Mouse (Mus musculus): Measurements from ENCODE around the gene Sbno1. TPM values are rescaled to one million over a fixed set of nuclear protein-coding genes. Genes with fewer than 3 reads are reported as not detected.
"Not testable (repeated sequence)": the region's sequence is repeated elsewhere in the genome, so short reads cannot be mapped to it uniquely, and the experiment has no call there.

Gene Sbno1
- polyA plus RNA-seq, 1 experiment from 2014 or later = 30.6 TPM

GRCm38 (mm10) chr5:124366721-124367120 is 59.1 kb downstream of the Sbno1 start:
- Histone ChIP-seq H3K4me1 (ENCODE audit: insufficient read depth) (no peaks in the 10 kb centered on the region), H3K27me3 (ENCODE audit: insufficient read depth, low read length) (no peaks in the 10 kb centered on the region), H3K9me3 (ENCODE audit: low read length) (no peaks in the 10 kb centered on the region), H3K27ac (ENCODE audit: low read depth) (no peak overlapping the region), H3K4me3 (ENCODE audit: low read depth, low read length) (no peak overlapping the region), H3K36me3 (replicated peaks; ENCODE audit: insufficient read depth, low read length) (peaks cover 25% of the 10 kb centered on the region), H3K4me2 (ENCODE audit: low read depth, low read length) (no peak overlapping the region), H3K9ac (replicated peaks) (no peak overlapping the region)
- ATAC-seq (no peak), DNase-seq (no peak)
- 53% methylated on average over 3 of the region's 3 CpGs for WGBS (ENCODE audit: insufficient replicate concordance)
- TF ChIP-seq EP300 (IDR thresholded peaks at IDR 0.05; ENCODE audit: low read depth) (no peak), CTCF (IDR thresholded peaks at IDR 0.05; ENCODE audit: low read depth) (no peak)

- Histone ChIP-seq H3K4me2 (ENCODE audit: low read depth, low read length) (no peak overlapping the region), H3K36me3 (replicated peaks; ENCODE audit: insufficient read depth, low read length) (peaks cover 15% of the 10 kb centered on the region), H3K9me3 (ENCODE audit: low read length) (no peaks in the 10 kb centered on the region), H3K9ac (replicated peaks) (no peak overlapping the region), H3K27ac (ENCODE audit: low read depth) (no peak overlapping the region), H3K4me3 (ENCODE audit: low read depth, low read length) (no peak overlapping the region), H3K27me3 (ENCODE audit: insufficient read depth, low read length) (no peaks in the 10 kb centered on the region), H3K4me1 (ENCODE audit: insufficient read depth) (no peaks in the 10 kb centered on the region)
- ATAC-seq (no peak), DNase-seq (no peak)
- TF ChIP-seq EP300 (IDR thresholded peaks at IDR 0.05; ENCODE audit: low read depth) (no peak), CTCF (IDR thresholded peaks at IDR 0.05; ENCODE audit: low read depth) (no peak)
- 82% methylated on average over 2 of the region's 2 CpGs for WGBS (ENCODE audit: insufficient replicate concordance)
These were observed 60.0 kb downstream of the Sbno1 start for GRCm38 (mm10) chr5:124365754-124366153.

DNA sequence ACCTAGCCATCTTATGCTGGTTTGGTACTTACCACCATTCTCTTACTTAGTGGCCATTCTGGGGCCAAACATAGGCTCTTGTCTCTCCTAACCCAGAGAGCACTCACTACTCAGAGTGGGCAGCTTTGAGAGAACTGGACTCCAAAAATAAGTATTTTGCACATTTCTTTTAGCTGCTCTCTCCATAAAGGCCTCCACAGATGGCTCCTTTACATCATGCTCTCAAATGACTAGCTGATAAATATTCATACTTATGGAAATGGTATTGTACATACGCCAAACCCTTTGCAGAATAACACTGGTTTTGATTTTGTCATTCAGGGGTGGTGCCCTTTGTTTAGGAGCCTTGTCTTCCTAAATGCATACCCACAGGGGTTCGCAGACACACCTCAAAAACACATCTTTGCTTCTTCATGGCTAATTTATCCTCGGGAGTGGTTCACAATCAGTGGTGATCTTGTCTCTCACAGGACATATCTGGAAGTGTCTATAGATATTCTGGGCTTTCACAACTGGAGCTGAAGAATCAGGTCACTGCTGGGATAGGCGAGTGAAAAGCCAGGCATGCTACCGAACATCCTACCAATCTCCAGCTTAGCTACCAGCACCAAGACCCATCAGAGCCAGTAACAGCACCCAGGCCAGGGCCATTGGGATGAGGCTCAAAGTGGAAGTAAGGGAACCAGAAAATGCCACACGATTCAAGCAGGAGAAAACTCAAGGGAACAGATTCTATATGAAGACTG is 61.5 kb downstream of the Sbno1 start:
- H3K9me3 ChIP-seq (ENCODE audit: low read length) = no peaks in the 10 kb centered on the region
- H3K27me3 ChIP-seq (ENCODE audit: insufficient read depth, low read length) = no peaks in the 10 kb centered on the region
- H3K36me3 ChIP-seq (replicated peaks; ENCODE audit: insufficient read depth, low read length) = peaks cover 5% of the 10 kb centered on the region
- WGBS (ENCODE audit: insufficient replicate concordance) = 85% methylated on average over 6 of the region's 6 CpGs
- no peaks in the 10 kb centered on the region for H3K4me1 ChIP-seq (ENCODE audit: insufficient read depth)
- DNase-seq = no peak
- H3K4me3 ChIP-seq (ENCODE audit: low read depth, low read length) = no peak overlapping the region
- no peak overlapping the region for H3K9ac ChIP-seq (replicated peaks)
- ATAC-seq = no peak
- no peak overlapping the region for H3K4me2 ChIP-seq (ENCODE audit: low read depth, low read length)
- H3K27ac ChIP-seq (ENCODE audit: low read depth) = no peak overlapping the region
- TF ChIP-seq CTCF (IDR thresholded peaks at IDR 0.05; ENCODE audit: low read depth) = no peak
- TF ChIP-seq EP300 (IDR thresholded peaks at IDR 0.05; ENCODE audit: low read depth) = no peak

DNA sequence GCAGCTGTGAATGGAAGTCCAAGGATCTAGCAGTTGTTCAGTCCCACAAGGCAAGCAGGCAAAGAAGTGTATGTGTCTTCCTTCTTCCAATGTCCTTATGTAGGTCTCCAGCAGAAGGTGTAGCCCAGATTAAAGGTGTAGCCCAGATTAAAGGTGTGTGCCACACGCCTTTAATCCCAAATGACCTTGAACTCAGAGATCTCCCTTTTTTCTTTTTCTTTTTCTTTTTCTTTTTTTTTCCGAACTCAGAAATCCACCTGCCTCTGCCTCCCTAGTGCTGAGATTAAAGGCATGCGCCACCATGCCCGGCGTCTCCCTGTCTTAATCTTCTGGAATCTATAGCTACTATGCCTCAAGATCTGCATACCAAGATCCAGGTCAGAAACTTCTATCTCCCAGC is 62.8 kb downstream of the Sbno1 start, which contains the start of gene Cdk2ap1:
Cdk2ap1 (minus strand) TSS at position 101 of the 400 bp plus-strand sequence.
- DNase-seq; H3K27ac ChIP-seq (ENCODE audit: low read depth); H3K9me3 ChIP-seq (ENCODE audit: low read length); H3K36me3 ChIP-seq (replicated peaks; ENCODE audit: insufficient read depth, low read length); H3K4me1 ChIP-seq (ENCODE audit: insufficient read depth); H3K27me3 ChIP-seq (ENCODE audit: insufficient read depth, low read length); H3K4me3 ChIP-seq (ENCODE audit: low read depth, low read length); H3K9ac ChIP-seq (replicated peaks); ATAC-seq; H3K4me2 ChIP-seq (ENCODE audit: low read depth, low read length): not testable (repeated sequence)
- 84% methylated on average over 5 of the region's 5 CpGs for WGBS (ENCODE audit: insufficient replicate concordance)

DNA sequence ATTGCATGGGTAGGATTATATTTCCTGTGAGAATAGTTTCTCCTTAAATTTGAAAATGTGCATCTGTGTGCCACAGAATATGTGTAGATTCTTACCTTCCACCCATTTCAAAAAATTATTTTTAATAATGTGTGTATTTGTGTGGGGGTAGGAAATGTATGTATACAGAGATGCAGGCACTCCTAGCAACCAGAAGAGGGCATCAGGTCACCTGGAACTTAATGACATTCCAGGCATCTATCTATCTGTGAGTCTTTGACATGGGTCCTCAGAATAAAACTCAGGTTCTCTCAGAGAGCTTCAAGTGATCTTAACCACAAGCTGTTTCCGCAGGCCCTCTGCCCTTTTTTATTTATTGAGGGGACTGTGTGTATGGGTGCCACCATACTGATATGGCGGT is 66.2 kb downstream of the Sbno1 start:
- Histone ChIP-seq H3K4me3 (ENCODE audit: low read depth, low read length) (no peak overlapping the region), H3K36me3 (replicated peaks; ENCODE audit: insufficient read depth, low read length) (no peaks in the 10 kb centered on the region), H3K4me2 (ENCODE audit: low read depth, low read length) (no peak overlapping the region), H3K27ac (ENCODE audit: low read depth) (no peak overlapping the region), H3K9me3 (ENCODE audit: low read length) (no peaks in the 10 kb centered on the region), H3K27me3 (ENCODE audit: insufficient read depth, low read length) (no peaks in the 10 kb centered on the region), H3K9ac (replicated peaks) (no peak overlapping the region), H3K4me1 (ENCODE audit: insufficient read depth) (no peaks in the 10 kb centered on the region; the same call in 1 of the 2 replicates)
- no peak for ATAC-seq
- WGBS (ENCODE audit: insufficient replicate concordance) = 76% methylated on average over 2 of the region's 2 CpGs
- no peak for TF ChIP-seq EP300 (IDR thresholded peaks at IDR 0.05; ENCODE audit: low read depth)
- TF ChIP-seq CTCF (IDR thresholded peaks at IDR 0.05; ENCODE audit: low read depth) = peak; percentile 66
- DNase-seq = no peak

DNA sequence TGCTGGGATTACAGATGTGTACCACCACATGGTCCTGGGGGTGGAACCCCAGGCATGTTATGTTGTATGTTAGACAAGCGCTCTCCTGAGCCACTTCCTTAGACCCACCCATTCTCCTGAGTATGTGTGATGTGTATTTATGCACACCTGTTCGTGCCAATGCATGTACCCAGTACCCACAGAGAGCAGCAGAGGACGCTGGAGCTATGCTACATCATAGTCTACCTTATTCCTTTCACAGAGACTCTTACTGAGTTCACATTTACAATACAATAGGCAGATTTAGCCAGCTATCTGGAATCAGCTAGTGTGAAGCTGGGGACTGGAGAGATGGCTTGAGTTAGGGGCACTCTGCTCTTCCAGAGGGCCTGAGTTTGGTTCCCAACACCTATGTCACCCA is 69.1 kb downstream of the Sbno1 start:
- no peaks in the 10 kb centered on the region for H3K27me3 ChIP-seq (ENCODE audit: insufficient read depth, low read length)
- no peak for ATAC-seq
- DNase-seq = no peak
- H3K9me3 ChIP-seq (ENCODE audit: low read length) = no peaks in the 10 kb centered on the region
- no peaks in the 10 kb centered on the region for H3K36me3 ChIP-seq (replicated peaks; ENCODE audit: insufficient read depth, low read length)
- H3K9ac ChIP-seq (replicated peaks) = no peak overlapping the region
- no peak overlapping the region for H3K4me2 ChIP-seq (ENCODE audit: low read depth, low read length)
- H3K4me1 ChIP-seq (ENCODE audit: insufficient read depth) = peaks cover 19% of the 10 kb centered on the region
- H3K4me3 ChIP-seq (ENCODE audit: low read depth, low read length) = no peak overlapping the region
- 61% methylated on average over 3 of the region's 3 CpGs for WGBS (ENCODE audit: insufficient replicate concordance)
- H3K27ac ChIP-seq (ENCODE audit: low read depth) = no peak overlapping the region
- TF ChIP-seq CTCF (IDR thresholded peaks at IDR 0.05; ENCODE audit: low read depth) (peak; percentile 17; the same call in 1 of the 2 replicates), EP300 (IDR thresholded peaks at IDR 0.05; ENCODE audit: low read depth) (no peak)

Measured in liver, postnatal 0 days (tissue).